Mouse (Mus musculus): ENCODE data around the gene Ermp1.

The Ermp1 gene

GRCm38 (mm10) chr19:29647651-29648549 lies at the start of gene Ermp1:
Ermp1 (minus strand) TSS chr19:29648415.
- peak; percentile 98 to 99 for DNase-seq (ENCODE audit: low spot score in 2 of 2)

- DNase-seq (ENCODE audit: low spot score in 2 of 2), result no peak
Observed at GRCm38 (mm10) chr19:29697245-29697874, 49.1 kb upstream of the Ermp1 start, which contains the start of gene Mlana. Mlana (plus strand) TSS chr19:29697824.

- DNase-seq (ENCODE audit: low spot score in 2 of 2), result no peak
Observed at GRCm38 (mm10) chr19:29696840-29697239, 48.6 kb upstream of the Ermp1 start.

GRCm38 (mm10) chr19:29696309-29696708 lies 48.1 kb upstream of the Ermp1 start:
- DNase-seq (ENCODE audit: low spot score in 2 of 2), result no peak

GRCm38 (mm10) chr19:29695071-29695470 lies 46.9 kb upstream of the Ermp1 start:
- DNase-seq (ENCODE audit: low spot score in 2 of 2), result no peak

GRCm38 (mm10) chr19:29683844-29684540 lies 35.8 kb upstream of the Ermp1 start:
- peak; percentile 61 to 87 for DNase-seq (ENCODE audit: low spot score in 2 of 2)

- DNase-seq (ENCODE audit: low spot score in 2 of 2), result no peak
Observed at GRCm38 (mm10) chr19:29680182-29681152, 32.3 kb upstream of the Ermp1 start.

GRCm38 (mm10) chr19:29678181-29678778 lies 30.1 kb upstream of the Ermp1 start:
- DNase-seq (ENCODE audit: low spot score in 2 of 2), result no peak

GRCm38 (mm10) chr19:29676479-29677193 lies 28.4 kb upstream of the Ermp1 start:
- no peak for DNase-seq (ENCODE audit: low spot score in 2 of 2)

- no peak for DNase-seq (ENCODE audit: low spot score in 2 of 2)
Observed at GRCm38 (mm10) chr19:29675562-29676078, 27.4 kb upstream of the Ermp1 start.

GRCm38 (mm10) chr19:29674946-29675345 lies 26.7 kb upstream of the Ermp1 start:
- DNase-seq (ENCODE audit: low spot score in 2 of 2), result no peak

- DNase-seq (ENCODE audit: low spot score in 2 of 2), result no peak
Observed at GRCm38 (mm10) chr19:29672660-29673059, 24.4 kb upstream of the Ermp1 start.

- no peak for DNase-seq (ENCODE audit: low spot score in 2 of 2)
Observed at GRCm38 (mm10) chr19:29671160-29671559, 22.9 kb upstream of the Ermp1 start.

GRCm38 (mm10) chr19:29670247-29670646 lies 22.0 kb upstream of the Ermp1 start:
- no peak for DNase-seq (ENCODE audit: low spot score in 2 of 2)

- no peak for DNase-seq (ENCODE audit: low spot score in 2 of 2)
Observed at GRCm38 (mm10) chr19:29668135-29668534, 19.9 kb upstream of the Ermp1 start.

- no peak for DNase-seq (ENCODE audit: low spot score in 2 of 2)
Observed at GRCm38 (mm10) chr19:29666965-29667594, 18.9 kb upstream of the Ermp1 start.

GRCm38 (mm10) chr19:29666164-29666563 lies 17.9 kb upstream of the Ermp1 start:
- no peak for DNase-seq (ENCODE audit: low spot score in 2 of 2)

GRCm38 (mm10) chr19:29664934-29665333 lies 16.7 kb upstream of the Ermp1 start:
- DNase-seq (ENCODE audit: low spot score in 2 of 2), result no peak

GRCm38 (mm10) chr19:29663780-29664179 lies 15.6 kb upstream of the Ermp1 start:
- DNase-seq (ENCODE audit: low spot score in 2 of 2), result no peak

Data from spleen, postnatal 10 days (tissue).